Mouse (Mus musculus): Measurements from ENCODE around the gene Cuedc2. TPM values are rescaled to one million over a fixed set of nuclear protein-coding genes. Genes with fewer than 3 reads are reported as not detected.

The Cuedc2 gene
- polyA plus RNA-seq (2012; rRNA removed), result 233 and 235 TPM in 2 replicates

DNA sequence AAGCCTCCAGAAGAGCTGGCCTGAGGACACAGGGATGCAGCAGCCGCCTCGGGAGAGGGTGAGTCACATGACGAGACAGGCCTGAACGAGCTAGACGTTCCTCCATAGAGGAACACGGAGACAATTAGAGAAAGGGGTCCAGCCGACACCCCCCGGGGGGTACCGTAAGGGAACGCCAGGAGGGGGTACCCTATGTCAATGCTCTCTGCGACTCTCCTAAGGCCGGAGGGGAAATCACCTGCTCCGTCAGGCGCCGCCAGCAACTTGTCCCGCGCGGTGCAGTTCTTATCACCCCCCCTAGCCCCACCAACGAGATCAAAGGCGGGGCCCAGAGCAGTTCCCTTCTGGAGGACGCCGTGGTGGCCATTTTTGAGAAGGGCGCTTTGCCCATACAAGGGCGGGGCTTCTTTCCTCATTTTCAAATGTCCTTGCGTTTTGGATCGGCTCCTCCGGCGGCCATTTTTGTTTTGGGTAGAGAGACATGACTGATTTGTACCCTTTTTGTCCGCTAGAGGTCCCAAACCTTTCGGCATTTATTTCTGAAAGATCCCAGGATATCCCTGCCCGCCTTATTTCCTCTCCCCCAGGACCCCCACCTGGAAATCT is at the start of gene Cuedc2:
TSS of gene Cuedc2 (minus strand) at position 372 of the 606 bp plus-strand sequence.
- peak within 1 kb of the TSS; percentile 43 for H3K27ac ChIP-seq (ENCODE audit: insufficient read depth, low read length)
- H3K4me3 ChIP-seq (ENCODE audit: insufficient read depth, low read length), result peak within 1 kb of the TSS; percentile 73
- TF ChIP-seq POLR2A (IDR thresholded peaks at IDR 0.05; ENCODE audit: extremely low read depth, insufficient read depth, low read length) (no peak; the same call in 1 of the 2 replicates), CTCF (IDR thresholded peaks at IDR 0.05; ENCODE audit: extremely low read depth, insufficient read depth, low read length) (peak; percentile 44; the same call in 1 of the 2 replicates)
- H3K4me1 ChIP-seq (ENCODE audit: control insufficient read depth, insufficient read depth, low read length), result peaks cover 4% of the 10 kb centered on the region

DNA sequence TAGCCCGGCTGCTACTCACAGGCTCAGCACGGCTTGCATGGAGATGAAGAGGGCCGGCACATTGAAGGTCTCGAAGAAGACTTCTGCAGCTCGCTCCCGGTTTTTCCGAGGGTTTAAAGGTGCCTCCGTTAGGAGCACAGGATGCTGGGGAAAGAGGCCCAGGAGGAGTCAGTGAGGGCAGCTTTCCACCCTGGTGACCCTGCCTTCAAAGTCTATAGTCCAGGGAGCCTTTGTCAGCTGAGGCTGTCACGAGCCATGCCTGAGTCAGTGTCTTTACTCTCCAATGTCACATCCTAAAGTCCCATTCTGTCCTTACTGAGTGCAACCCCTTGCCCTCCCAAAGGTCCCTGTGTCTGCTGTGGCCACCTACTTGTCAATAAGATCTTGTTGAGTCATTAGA is 43.8 kb upstream of the Cuedc2 start:
- Histone ChIP-seq H3K4me3 (ENCODE audit: insufficient read depth, low read length) (no peak overlapping the region), H3K4me1 (ENCODE audit: control insufficient read depth, insufficient read depth, low read length) (no peaks in the 10 kb centered on the region), H3K27ac (ENCODE audit: insufficient read depth, low read length) (no peak overlapping the region)
- TF ChIP-seq POLR2A (IDR thresholded peaks at IDR 0.05; ENCODE audit: extremely low read depth, insufficient read depth, low read length) (no peak), CTCF (IDR thresholded peaks at IDR 0.05; ENCODE audit: extremely low read depth, insufficient read depth, low read length) (no peak)

DNA sequence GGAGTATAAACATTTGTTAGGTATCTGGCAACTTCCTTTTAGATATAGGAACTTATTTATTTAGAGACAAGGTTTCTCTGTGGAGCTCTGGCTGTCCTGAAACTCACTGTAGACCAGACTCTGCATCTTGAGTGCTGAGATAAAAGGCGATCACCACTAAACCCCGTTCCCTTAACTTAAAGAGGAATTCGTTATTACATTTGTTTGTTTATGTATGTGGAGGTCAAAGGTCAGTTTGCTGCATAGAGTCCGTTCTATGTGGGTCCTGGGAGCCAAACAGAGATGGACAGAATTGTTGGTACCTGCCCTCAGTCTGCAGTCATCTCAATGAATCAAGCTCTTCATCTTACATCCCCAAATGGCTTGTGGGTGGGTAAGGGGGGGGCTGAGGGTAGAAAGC is 37.4 kb upstream of the Cuedc2 start:
- H3K27ac ChIP-seq (ENCODE audit: insufficient read depth, low read length), result no peak overlapping the region
- TF ChIP-seq CTCF (IDR thresholded peaks at IDR 0.05; ENCODE audit: extremely low read depth, insufficient read depth, low read length) (no peak), POLR2A (IDR thresholded peaks at IDR 0.05; ENCODE audit: extremely low read depth, insufficient read depth, low read length) (0 out of 2 replicates have a peak, but pooled peaks have one; percentile 7)
- H3K4me1 ChIP-seq (ENCODE audit: control insufficient read depth, insufficient read depth, low read length), result peaks cover 2% of the 10 kb centered on the region; the same call in 1 of the 2 replicates
- H3K4me3 ChIP-seq (ENCODE audit: insufficient read depth, low read length), result no peak overlapping the region

DNA sequence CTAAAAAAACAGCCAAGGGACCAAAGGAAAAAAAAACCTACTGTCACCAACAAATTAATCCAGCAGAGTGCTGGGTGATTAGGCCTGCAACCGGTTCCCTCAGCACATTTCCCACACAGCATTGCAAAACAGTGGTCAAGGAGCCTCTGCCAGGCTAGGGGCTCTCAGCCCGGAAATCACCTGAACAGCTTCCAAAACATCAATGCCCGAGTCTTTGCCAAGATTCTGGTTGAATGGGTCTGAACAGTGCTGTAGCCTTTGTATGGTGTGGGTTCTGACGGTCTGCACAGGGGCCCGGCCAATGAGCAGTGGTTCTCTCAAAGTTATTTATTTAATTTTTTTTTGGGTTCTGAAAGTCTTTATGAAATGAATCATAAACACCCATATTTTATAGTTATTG is 37.0 kb upstream of the Cuedc2 start:
- H3K4me3 ChIP-seq (ENCODE audit: insufficient read depth, low read length), result no peak overlapping the region
- H3K4me1 ChIP-seq (ENCODE audit: control insufficient read depth, insufficient read depth, low read length), result peaks cover 2% of the 10 kb centered on the region; the same call in 1 of the 2 replicates
- no peak for TF ChIP-seq POLR2A (IDR thresholded peaks at IDR 0.05; ENCODE audit: extremely low read depth, insufficient read depth, low read length)
- no peak for TF ChIP-seq CTCF (IDR thresholded peaks at IDR 0.05; ENCODE audit: extremely low read depth, insufficient read depth, low read length)
- no peak overlapping the region for H3K27ac ChIP-seq (ENCODE audit: insufficient read depth, low read length)

DNA sequence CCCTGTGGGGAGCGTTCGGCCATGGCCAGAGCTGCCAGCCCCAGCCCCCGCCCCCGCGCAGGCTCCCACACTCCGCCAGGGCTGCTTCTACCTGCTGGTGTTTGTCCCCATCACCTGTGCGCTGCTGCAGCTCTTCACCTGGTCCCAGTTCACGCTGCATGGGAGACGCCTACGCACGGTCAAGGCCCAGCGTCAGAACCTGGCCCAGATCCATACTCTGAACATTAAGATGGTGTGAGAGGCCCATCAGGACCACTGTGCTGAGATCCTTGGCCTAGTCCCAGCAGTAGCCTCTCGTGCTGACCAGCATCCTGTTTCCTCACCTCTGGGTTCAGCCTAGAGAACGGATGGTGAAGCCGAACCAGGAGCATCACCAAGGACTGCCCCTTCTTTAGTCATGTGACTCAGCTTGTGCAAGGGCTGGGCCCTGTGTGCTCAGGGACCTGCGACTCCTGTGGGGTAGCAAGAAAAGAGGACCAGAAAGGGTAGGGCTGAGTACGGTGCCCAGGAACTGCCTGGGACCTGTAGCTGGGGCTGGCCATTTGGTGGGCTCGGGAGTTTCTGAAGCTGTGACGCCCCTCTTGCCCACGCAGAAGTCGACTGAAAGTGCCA is 36.1 kb upstream of the Cuedc2 start:
- no peak overlapping the region for H3K27ac ChIP-seq (ENCODE audit: insufficient read depth, low read length)

DNA sequence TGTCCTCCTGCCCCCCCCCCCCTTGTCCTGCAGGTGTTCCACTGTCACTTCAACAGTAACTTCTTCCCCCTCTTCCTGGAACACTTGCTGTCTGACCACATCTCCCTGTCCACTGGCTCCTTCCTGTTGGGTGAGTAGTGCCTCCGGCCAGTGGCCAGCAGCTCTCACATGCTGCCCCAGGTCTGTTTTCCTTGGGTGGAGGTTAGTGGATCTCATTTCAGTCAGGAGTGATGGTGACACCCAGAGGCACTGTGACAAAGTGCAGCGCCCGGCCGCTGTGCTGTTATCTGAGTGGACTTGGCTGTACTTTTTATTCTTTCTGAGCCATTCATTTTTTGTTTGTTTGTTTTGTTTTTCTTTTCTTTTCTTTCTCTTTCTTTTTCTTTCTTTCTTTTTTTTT is 30.7 kb upstream of the Cuedc2 start:
- Histone ChIP-seq H3K4me3 (ENCODE audit: insufficient read depth, low read length) (no peak overlapping the region), H3K4me1 (ENCODE audit: control insufficient read depth, insufficient read depth, low read length) (peaks cover 1% of the 10 kb centered on the region; the same call in 1 of the 2 replicates), H3K27ac (ENCODE audit: insufficient read depth, low read length) (no peak overlapping the region)
- TF ChIP-seq POLR2A (IDR thresholded peaks at IDR 0.05; ENCODE audit: extremely low read depth, insufficient read depth, low read length) (no peak), CTCF (IDR thresholded peaks at IDR 0.05; ENCODE audit: extremely low read depth, insufficient read depth, low read length) (peak; percentile 65)

More for the DNA sequence above, 36.1 kb upstream of the Cuedc2 start:
- TF ChIP-seq POLR2A (IDR thresholded peaks at IDR 0.05; ENCODE audit: extremely low read depth, insufficient read depth, low read length) (no peak), CTCF (IDR thresholded peaks at IDR 0.05; ENCODE audit: extremely low read depth, insufficient read depth, low read length) (no peak)
- Histone ChIP-seq H3K4me3 (ENCODE audit: insufficient read depth, low read length) (no peak overlapping the region), H3K4me1 (ENCODE audit: control insufficient read depth, insufficient read depth, low read length) (peaks cover 2% of the 10 kb centered on the region; the same call in 1 of the 2 replicates)

DNA sequence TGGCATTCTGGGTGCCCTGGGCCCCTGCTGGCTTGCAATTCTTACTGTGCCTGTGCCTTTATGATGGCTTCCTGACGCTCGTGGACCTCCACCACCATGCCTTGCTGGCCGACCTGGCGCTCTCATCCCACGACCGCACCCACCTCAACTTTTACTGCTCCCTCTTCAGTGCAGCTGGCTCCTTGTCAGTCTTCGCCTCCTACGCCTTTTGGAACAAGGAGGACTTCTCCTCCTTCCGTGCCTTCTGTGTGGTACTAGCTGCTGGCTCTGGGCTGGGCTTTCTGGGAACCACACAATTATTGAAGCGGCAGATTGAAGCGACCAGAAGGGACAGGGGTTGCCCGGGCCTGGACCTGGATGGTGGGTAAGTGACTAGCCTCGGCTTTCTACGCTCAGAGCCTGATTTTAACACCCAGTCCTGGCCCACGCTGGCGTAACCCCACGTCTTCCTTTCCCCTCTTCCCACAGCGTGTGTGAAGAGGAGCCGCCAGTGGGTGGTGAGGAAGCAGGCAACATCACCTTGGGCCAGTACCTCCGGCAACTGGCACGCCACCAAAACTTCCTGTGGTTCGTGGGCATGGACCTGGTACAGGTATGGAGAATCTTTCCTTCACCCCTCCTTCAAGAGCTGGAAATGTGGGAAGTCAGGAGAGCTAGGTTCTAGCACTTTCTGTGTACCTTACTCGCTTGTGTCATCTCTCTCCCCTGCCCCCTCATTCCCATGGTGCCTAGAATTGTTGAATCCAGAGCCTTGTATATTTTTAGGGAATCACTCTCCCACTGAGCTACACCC is 29.5 kb upstream of the Cuedc2 start:
- TF ChIP-seq CTCF (IDR thresholded peaks at IDR 0.05; ENCODE audit: extremely low read depth, insufficient read depth, low read length), result no peak
- TF ChIP-seq POLR2A (IDR thresholded peaks at IDR 0.05; ENCODE audit: extremely low read depth, insufficient read depth, low read length), result no peak
- peaks cover 1% of the 10 kb centered on the region; the same call in 1 of the 2 replicates for H3K4me1 ChIP-seq (ENCODE audit: control insufficient read depth, insufficient read depth, low read length)
- no peak overlapping the region for H3K4me3 ChIP-seq (ENCODE audit: insufficient read depth, low read length)
- H3K27ac ChIP-seq (ENCODE audit: insufficient read depth, low read length), result peak overlapping the region; percentile 62

DNA sequence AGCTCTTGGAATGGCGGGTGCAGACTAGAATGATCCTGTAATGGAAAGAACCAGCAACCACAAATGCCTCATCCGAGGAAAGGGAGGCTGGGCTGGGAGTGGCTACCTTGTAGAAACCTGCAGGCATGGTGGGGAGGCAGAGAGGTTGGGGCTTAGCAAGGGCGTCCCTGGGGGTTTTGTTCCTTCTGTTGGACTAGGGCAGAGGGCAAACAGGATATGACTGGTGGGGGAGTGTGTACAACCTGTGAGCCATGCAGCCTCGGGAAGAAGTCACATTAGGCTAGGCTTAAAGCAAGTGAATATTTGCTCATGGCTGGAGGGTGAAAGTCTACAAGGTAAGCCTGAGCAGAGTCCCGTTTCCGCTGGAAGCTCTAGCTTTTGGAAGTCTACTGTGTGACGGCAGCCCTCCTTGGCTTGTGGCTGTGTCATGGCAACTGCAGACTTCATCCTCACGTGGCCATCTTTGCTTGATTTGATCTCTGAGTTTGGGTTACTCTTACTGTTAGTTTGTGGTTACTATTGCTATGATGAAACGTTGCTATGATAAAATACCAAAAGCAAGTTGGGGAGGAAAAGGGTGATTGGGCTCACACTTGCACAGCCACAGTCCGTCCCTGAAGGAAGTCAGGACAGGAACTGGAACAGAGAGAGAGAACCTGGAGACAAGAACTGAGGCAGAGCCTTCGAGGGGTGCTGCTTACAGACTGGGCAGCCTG is 24.9 kb upstream of the Cuedc2 start:
- no peak for TF ChIP-seq POLR2A (IDR thresholded peaks at IDR 0.05; ENCODE audit: extremely low read depth, insufficient read depth, low read length)
- TF ChIP-seq CTCF (IDR thresholded peaks at IDR 0.05; ENCODE audit: extremely low read depth, insufficient read depth, low read length), result no peak
- H3K27ac ChIP-seq (ENCODE audit: insufficient read depth, low read length), result no peak overlapping the region
- no peaks in the 10 kb centered on the region for H3K4me1 ChIP-seq (ENCODE audit: control insufficient read depth, insufficient read depth, low read length)
- no peak overlapping the region for H3K4me3 ChIP-seq (ENCODE audit: insufficient read depth, low read length)

DNA sequence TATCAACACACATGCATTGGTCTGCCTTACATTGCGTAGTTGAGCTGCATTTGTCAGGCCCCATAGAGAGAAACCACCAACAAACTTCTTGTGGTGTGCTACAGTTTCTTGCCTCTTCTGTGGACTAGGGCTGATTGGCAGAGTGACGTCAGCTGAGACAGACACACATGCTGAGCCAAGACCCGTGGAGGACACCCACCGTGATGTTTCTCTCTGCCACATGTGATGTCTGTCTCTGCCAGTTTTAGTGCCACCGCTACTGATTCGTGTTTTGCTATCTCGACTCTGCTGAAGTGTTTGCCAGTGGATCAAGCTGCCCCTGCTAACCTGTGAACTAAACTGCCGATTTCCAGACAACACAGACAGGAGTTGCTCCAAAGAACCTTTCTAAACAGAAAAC is 23.6 kb upstream of the Cuedc2 start:
- no peaks in the 10 kb centered on the region for H3K4me1 ChIP-seq (ENCODE audit: control insufficient read depth, insufficient read depth, low read length)
- TF ChIP-seq POLR2A (IDR thresholded peaks at IDR 0.05; ENCODE audit: extremely low read depth, insufficient read depth, low read length) (no peak), CTCF (IDR thresholded peaks at IDR 0.05; ENCODE audit: extremely low read depth, insufficient read depth, low read length) (no peak)
- no peak overlapping the region for H3K27ac ChIP-seq (ENCODE audit: insufficient read depth, low read length)

More for the DNA sequence above, 23.6 kb upstream of the Cuedc2 start:
- no peak overlapping the region for H3K4me3 ChIP-seq (ENCODE audit: insufficient read depth, low read length)
